Mouse (Mus musculus): ENCODE measurements at regions not wholly inside any gene's neighbourhood (a gene's known extent, or its start where the extent isn't known, plus 50 kb on each side); places are given as distances from the start of the nearest gene placed in this dataset.

GRCm38 (mm10) chr6:148553616-148554015 lies 109.4 kb upstream of the Tmtc1 start:
- TF ChIP-seq CTCF (IDR thresholded peaks at IDR 0.05; ENCODE audit: extremely low read depth, insufficient read depth, low read length), result no peak
- TF ChIP-seq POLR2A (IDR thresholded peaks at IDR 0.05; ENCODE audit: extremely low read depth, insufficient read depth, low read length), result no peak

Measured in cortical plate, adult 2 months (tissue).